Mouse (Mus musculus) retina, postnatal 7 days (tissue): ENCODE results near the gene Ltbp1.

Experiments used
- DNase-seq: peaks from one replicate; pipeline ENCODE4 v3.0.0-alpha.2; 2012; ENCODE audit warnings: low read depth, low spot score

The Ltbp1 gene

GRCm38 (mm10) chr17:75353323-75353722, 348.0 kb downstream of the Ltbp1 start:
- DNase-seq = no peak

GRCm38 (mm10) chr17:75355431-75355830, 350.1 kb downstream of the Ltbp1 start:
- no peak for DNase-seq

- DNase-seq = no peak
Observed at GRCm38 (mm10) chr17:75360111-75360510, 354.7 kb downstream of the Ltbp1 start.

DNA sequence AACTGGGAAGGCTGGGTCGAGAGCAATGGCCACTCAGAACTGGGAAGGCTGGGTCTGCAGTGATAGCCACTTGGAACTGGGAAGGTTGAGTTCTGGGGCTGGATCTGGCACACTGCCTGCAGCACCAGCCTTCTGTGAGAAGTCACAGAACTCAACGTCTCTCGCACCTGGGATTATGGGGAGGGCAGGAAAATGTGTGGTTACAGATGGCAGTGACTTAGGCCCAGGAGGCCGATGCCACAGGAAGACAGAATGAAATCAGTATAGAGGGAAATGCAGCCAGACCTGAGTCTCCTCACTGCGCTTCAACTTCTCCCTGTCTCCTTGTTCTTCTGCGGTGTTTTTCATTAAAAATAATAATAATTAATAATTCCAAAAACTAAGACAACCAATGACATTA, 361.0 kb downstream of the Ltbp1 start:
- DNase-seq = no peak

GRCm38 (mm10) chr17:75367486-75368155, 362.3 kb downstream of the Ltbp1 start:
- no peak for DNase-seq

DNA sequence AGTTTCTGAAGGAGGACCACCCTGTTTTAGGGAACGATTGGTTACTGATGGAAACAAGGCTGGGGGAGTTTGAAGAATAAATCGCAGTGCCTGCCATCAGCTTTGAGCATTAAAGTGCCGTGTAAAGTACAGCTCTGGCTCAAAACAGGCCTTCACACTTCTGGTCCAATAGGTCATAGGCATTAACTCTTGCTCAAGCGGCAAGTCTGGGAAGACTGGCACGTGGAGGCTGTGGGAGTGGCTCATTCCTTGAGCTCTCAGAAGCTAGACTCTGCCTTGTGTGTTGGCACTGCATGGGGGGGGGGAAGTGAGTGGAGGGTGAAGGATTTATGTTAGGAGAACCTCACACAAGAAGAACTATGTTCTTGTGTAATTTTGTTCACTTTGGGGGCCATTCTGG, 363.2 kb downstream of the Ltbp1 start:
- DNase-seq = no peak

GRCm38 (mm10) chr17:75369351-75369750, 364.0 kb downstream of the Ltbp1 start:
- no peak for DNase-seq

DNA sequence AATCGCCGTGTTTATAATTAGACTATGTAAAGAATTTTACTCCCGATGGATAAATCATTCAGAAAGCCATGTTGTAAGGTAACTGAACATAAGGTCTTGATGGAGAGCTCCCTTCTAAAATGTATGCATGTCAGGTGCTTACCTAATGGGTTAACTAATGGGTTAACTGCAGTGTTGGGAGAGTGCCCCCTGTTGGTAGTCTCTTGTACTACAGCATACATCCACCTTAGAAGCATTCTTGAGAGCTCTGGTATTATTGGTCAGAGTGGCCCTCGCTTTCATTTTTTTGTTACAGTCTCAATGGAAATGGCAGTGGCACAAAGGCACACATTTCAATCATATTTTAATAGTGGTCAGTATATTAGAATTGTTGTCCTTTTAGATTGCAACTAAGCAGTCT, 364.8 kb downstream of the Ltbp1 start:
- no peak for DNase-seq

GRCm38 (mm10) chr17:75371650-75372049, 366.3 kb downstream of the Ltbp1 start:
- no peak for DNase-seq

DNA sequence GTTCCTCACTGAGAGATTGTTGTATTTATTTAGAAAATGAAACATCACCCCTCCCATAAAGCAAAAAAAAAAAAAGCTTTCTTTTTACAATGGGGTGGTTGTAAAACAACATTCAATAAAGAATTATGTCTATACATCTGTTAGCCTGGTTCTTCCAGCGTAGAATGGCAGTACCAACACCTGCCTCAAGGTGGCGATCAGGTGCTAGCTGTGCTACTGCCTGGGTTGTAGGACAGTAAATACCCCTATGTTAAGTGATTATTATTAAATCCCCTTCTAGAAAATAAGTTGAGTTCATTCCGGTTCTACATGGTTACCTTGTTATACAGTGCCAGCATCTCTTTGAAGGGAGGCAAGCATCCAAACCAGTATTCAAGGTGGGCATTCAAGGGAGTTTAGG, 367.0 kb downstream of the Ltbp1 start:
- DNase-seq = no peak

DNA sequence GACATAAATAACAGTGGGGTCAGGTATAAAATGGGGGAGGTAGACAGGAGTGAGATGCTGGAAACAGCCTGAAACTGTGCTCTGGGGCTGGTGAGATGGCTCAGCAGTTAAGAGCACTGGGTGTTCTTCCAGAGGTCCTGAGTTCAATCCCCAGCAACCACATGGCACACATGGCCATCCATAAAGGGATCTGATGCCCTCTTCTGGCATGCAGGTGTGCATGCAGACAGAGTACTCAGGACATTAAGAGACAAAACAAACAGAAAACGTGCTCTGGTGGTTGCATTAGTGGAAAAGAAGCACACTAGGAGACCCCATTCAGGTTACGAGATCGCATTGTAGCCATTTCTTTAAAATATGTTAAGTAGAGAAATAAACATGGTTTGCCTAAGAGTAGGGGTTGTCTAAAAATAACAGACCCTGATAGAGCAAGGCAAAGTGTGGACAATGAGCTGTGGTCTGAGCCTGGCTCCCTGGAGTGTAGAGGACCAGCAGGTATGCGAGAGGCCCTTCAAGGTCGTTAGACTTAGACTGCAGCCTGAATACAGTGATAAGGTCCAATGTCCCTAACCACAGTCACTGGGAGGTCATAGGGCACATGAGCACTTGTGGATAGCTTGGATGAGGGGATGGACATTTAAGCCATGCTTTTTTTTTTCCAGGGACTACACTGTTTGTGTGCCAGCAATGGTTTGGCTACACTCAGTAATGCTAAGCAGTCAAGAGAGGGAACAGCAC, 369.1 kb downstream of the Ltbp1 start:
- DNase-seq = no peak

GRCm38 (mm10) chr17:75378256-75378871, 373.0 kb downstream of the Ltbp1 start:
- no peak for DNase-seq

DNA sequence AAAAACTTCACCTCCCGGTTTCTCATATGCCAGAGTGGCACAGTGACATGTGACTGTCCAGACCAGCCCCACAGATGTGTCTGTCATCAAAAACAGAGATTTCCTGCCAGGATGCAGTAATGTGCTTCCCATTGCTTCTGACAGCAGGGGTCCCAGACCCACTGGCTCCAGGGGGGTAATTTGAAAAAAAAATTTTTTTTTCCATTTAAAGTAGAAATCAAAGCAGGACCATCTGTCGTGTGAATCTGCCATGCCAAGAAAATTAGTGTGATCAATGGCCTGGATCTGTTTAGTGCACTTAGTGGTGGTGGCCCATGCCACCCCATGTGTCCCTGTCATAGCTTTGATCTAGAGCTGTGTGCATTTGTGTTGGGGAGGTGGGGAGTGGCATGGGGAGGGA, 374.8 kb downstream of the Ltbp1 start:
- no peak for DNase-seq

- no peak for DNase-seq
Observed at GRCm38 (mm10) chr17:75388402-75388801, 383.0 kb downstream of the Ltbp1 start.

- no peak for DNase-seq
Observed at GRCm38 (mm10) chr17:75390142-75390541, 384.8 kb downstream of the Ltbp1 start.

GRCm38 (mm10) chr17:75391429-75392192, 386.2 kb downstream of the Ltbp1 start:
- DNase-seq = no peak

DNA sequence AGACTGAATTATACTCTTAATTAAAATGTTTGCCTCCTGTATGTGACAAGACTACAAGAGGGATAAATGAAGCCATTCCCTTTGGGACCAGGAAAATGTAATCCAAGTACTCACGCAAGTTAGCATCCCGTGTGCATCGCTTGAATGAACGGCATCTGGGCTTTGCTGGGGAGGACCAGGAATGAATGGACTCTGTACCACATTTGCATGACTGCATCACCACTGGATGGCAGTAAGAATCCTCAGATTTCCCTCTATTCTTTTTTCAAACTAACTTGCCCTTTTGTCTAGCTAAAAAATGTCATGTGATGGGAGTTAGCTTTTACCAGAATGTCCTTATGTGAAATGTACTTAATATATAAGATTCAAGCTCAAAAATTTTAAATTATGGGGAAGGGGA, 401.0 kb downstream of the Ltbp1 start:
- no peak for DNase-seq

DNA sequence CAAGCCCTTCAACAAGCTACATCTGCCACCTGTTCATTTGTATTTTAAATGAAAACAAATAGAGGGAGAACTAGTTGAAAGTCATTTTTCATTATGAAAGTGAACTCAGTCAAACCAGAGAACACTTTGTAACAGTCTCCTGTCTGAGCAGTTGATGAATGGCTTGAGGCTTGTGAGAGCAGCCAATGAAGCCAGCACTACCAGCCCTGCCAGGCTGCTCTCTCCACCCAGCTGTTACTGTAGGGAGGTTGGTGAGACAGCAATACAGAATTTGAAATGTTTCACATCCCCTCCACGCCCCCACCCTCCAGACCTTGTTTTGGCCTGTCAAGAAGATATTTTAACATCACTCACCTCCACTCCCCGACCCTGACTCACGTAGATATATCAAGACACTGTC, 411.5 kb downstream of the Ltbp1 start:
- no peak for DNase-seq

DNA sequence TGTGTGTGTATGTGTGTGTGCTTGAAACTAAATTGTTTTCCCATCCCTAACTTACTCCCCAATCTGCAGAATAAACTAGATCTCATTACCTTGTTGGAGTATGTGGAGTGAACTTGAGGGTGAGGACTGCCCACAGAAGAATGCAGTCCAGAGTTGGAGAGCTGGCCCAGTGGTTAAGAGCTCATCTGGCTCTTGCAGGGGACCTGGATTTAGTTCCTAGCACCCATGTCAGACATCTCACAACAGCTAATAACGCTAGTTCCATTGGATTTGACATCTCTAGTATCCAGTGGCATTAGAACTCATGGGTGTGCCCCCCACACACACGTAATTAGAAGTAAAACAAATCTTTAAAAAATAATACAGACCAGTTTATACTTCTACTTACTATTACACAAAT, 428.8 kb downstream of the Ltbp1 start:
- no peak for DNase-seq

DNA sequence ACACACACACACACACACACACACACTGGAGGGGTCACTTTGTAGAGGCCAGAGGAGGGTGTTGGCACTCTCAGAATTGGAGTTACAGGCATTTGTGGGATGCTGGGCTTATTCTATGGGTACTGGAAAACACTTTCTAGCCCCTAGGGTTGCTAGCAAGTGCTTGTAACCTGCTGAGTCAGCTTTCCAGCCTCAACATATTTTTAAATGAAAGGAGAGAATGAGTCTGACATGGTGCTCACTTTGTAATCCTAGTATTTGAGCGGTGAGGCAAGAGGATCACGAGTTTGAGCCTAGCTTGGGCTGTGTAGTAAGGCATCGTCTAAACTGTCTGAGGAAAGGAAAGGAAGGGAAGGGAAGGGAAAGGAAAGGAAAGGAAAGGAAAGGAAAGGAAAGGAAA, 429.5 kb downstream of the Ltbp1 start:
- DNase-seq = no peak

DNA sequence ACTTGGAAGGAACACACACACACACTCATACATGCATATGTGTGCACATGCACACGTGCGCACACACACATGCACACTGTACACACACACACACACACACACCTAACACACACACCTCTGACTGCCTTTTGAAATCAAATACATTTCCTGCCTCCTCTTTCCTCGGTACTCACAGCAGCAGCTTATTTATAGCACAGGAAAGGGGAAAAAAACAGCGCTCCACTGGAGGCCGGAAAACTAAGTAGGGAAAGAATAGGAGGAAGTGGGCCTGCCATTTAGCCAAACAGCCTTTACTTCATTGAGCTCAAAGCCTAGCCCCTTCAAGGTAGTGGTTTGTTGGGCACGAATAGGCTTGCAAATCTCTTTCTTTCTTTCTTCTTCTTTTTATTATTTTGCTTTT, 430.2 kb downstream of the Ltbp1 start, which contains the start of gene Rasgrp3:
Rasgrp3 (plus strand) TSS at position 298 of the 400 bp plus-strand sequence.
- no peak for DNase-seq

- DNase-seq = no peak
Observed at GRCm38 (mm10) chr17:75436095-75436494, 430.7 kb downstream of the Ltbp1 start.
